In the genomic region with DNA sequence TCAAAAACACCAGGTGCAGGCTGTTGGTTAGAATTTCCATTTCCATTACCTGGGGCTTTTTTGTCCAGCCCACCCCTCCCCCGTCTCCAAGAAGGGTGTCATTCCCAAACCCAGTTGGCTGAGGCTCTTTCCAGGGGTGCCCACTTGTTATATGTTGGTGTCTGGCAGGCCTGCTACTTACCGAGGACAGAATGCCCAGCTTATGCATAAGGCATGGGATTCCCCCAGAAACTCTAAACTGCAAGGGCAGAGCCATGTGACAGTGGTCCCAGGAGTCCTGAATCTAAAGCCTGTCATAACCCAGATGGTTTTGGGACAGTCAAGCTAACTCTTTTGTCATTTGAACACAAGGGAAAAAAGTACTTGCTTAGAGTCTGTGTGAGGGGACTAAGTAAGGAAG, we compare ENCODE assay signal across 29 mouse cellular contexts.
"Had no signal": no experiment of that assay in that cellular context is flagged by ENCODE, and none has a peak within 500 bp of the region (broad histone marks: within the 10 kb centered on the region; RNA-seq: fewer than 3 reads in every experiment).

No protein-coding gene starts in this region.

- H3K4me3 ChIP-seq: left cerebral cortex, adult 2 months; limb, embryonic 10.5 days; limb, embryonic 12.5 days; limb, embryonic 13.5 days; limb, embryonic 15.5 days; liver, embryonic 12.5 days; liver, embryonic 13.5 days; liver, embryonic 15.5 days; lung, embryonic 15.5 days; megakaryocyte, embryonic 14.5 days; midbrain, embryonic 12.5 days; midbrain, embryonic 13.5 days; midbrain, embryonic 15.5 days; myocyte had no signal

- H3K27me3 ChIP-seq: limb, embryonic 12.5 days; limb, embryonic 13.5 days; limb, embryonic 15.5 days; liver, embryonic 12.5 days; liver, embryonic 13.5 days; liver, embryonic 15.5 days; lung, embryonic 15.5 days; midbrain, embryonic 12.5 days; midbrain, embryonic 15.5 days had no signal

- H3K9me3 ChIP-seq: limb, embryonic 10.5 days; limb, embryonic 12.5 days; limb, embryonic 13.5 days; limb, embryonic 15.5 days; liver, embryonic 12.5 days; liver, embryonic 13.5 days; liver, embryonic 15.5 days; lung, embryonic 15.5 days; megakaryocyte, embryonic 14.5 days; midbrain, embryonic 12.5 days; midbrain, embryonic 13.5 days; midbrain, embryonic 15.5 days had no signal

- H3K9ac ChIP-seq: limb, embryonic 12.5 days; limb, embryonic 13.5 days; limb, embryonic 15.5 days; liver, embryonic 12.5 days; liver, embryonic 13.5 days; liver, embryonic 14.5 days; liver, embryonic 15.5 days; liver, postnatal 0 days; lung, embryonic 14.5 days; lung, embryonic 15.5 days; midbrain, embryonic 12.5 days; midbrain, embryonic 13.5 days; midbrain, embryonic 15.5 days had no signal

- H3K4me2 ChIP-seq: limb, embryonic 12.5 days; limb, embryonic 13.5 days; limb, embryonic 15.5 days; liver, embryonic 11.5 days; liver, embryonic 12.5 days; liver, embryonic 13.5 days; liver, embryonic 15.5 days; lung, embryonic 14.5 days; lung, embryonic 15.5 days; midbrain, embryonic 12.5 days; midbrain, embryonic 13.5 days; midbrain, embryonic 15.5 days had no signal

- H3K27ac ChIP-seq: left cerebral cortex, adult 2 months; limb, embryonic 12.5 days; limb, embryonic 13.5 days; limb, embryonic 15.5 days; liver, embryonic 12.5 days; liver, embryonic 13.5 days; liver, embryonic 14.5 days; liver, embryonic 15.5 days; lung, embryonic 15.5 days; macrophage; midbrain, embryonic 12.5 days; midbrain, embryonic 13.5 days; midbrain, embryonic 15.5 days had no signal

- DNase-seq: left cerebral cortex, postnatal 4 days; liver; liver, embryonic 13.5 days; liver, postnatal 0 days; lung, adult 18-20 months; lung, adult 2 months; lung, embryonic 14.5 days; lung, postnatal 10 days; lung, postnatal 14 days; lung, postnatal 36 days; lung, postnatal 4 days; midbrain, embryonic 14.5 days had no signal

- ATAC-seq: liver, embryonic 12.5 days; midbrain, embryonic 13.5 days; midbrain, embryonic 15.5 days; midbrain, embryonic 16.5 days had no signal

- H3K36me3 ChIP-seq: limb, embryonic 10.5 days; limb, embryonic 12.5 days; limb, embryonic 13.5 days; limb, embryonic 15.5 days; liver, embryonic 12.5 days; liver, embryonic 13.5 days; liver, embryonic 15.5 days; lung, embryonic 15.5 days; midbrain, embryonic 12.5 days; midbrain, embryonic 13.5 days; midbrain, embryonic 15.5 days had no signal
